Mouse (Mus musculus) testis, postnatal 10 days (tissue): ENCODE measurements around the gene Otud5.
"Not testable (repeated sequence)": the region's sequence is repeated elsewhere in the genome, so short reads cannot be mapped to it uniquely, and the experiment has no call there.

Experiments used
- DNase-seq: peaks from one replicate; pipeline ENCODE4 v3.0.0; 2021; ENCODE audit warnings: low spot score

The Otud5 gene

GRCm38 (mm10) chrX:7841163-7842162 lies at the start of gene Otud5:
Gene Otud5, plus strand, starts transcription at chrX:7841364.
- DNase-seq = peak; percentile 95

DNA sequence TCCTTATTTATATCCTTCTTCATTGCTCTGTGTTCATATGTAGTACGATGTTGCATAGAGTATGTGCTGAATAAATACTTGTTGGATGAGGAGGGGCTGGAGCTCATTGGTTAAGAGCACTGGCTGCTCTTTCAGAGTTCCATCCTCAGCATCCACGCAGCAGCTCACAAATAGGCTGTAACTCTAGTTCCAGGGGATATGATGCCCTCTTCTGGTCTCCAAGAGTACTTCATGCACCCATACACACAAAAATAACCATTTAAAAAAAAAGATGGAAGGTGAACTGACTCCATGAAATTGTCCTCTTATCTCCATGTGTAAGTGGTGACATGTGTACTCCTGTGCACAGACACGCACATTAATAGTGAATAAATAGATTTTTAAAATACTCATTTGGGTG lies 47.8 kb upstream of the Otud5 start:
- no peak for DNase-seq

GRCm38 (mm10) chrX:7795016-7795415 lies 46.1 kb upstream of the Otud5 start:
- DNase-seq = peak; percentile 66

DNA sequence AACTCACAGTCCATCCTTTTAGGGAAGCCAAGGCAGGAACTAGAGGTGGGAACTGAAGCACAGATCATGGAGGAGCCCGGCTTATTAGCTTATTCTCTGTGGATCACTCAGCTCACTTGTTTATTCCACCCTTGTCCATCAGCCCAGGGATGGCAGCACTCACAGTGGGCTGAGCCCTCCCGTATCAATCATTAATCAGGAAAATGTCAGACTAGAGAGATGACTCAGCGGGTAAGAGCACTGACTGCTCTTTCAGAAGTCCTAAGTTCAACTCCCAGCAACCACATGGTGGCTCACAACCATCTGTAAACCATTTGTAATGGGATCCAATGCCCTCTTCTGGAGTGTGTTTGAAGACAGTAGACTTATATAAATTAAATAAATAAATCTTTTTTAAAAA lies 43.8 kb upstream of the Otud5 start:
- no peak for DNase-seq

GRCm38 (mm10) chrX:7802157-7802556 lies 39.0 kb upstream of the Otud5 start:
- DNase-seq = not testable (repeated sequence)

- peak; percentile 51 for DNase-seq
These were observed 26.1 kb upstream of the Otud5 start for GRCm38 (mm10) chrX:7815016-7815415.

- DNase-seq = peak; percentile 43
These were observed 19.0 kb upstream of the Otud5 start, which contains the start of gene Kcnd1 for GRCm38 (mm10) chrX:7821865-7822779. Gene Kcnd1, plus strand, starts transcription at chrX:7822289.

DNA sequence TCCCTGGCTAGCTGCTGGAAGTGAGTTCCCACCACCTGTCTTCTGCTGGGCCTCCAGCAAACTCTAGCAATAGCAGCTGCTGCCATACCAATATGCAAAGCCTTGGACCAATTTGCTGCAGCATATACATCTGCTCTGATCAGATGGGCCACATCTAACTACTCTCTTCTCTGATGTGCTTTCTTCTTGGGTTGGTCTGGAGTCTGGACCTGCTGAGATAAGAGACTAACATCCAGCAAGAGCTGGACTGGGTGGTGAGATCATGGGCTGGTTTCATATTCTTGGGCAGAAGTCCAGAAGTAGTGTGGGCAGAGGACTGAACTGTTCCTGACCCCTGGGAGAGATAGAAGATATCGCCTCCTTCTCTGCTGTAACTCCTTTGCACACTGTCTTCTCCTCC lies 4.0 kb upstream of the Otud5 start:
- DNase-seq = no peak

DNA sequence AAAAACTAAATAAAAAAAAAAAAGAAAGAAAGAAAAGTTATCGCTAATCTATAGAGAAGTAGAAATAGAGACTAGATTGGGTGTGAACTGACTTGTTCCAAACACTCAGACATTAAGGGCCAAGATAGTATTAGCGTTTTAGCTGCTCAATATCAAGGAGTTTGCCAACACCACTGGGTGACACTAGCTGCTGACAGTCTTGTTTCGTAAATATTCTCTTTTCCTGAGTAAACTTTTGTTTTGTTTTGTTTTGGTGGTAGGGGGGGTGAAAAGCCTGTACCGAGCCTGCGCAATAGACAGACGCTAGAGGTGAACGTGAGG lies 362 bp upstream of the Otud5 start:
- no peak for DNase-seq

DNA sequence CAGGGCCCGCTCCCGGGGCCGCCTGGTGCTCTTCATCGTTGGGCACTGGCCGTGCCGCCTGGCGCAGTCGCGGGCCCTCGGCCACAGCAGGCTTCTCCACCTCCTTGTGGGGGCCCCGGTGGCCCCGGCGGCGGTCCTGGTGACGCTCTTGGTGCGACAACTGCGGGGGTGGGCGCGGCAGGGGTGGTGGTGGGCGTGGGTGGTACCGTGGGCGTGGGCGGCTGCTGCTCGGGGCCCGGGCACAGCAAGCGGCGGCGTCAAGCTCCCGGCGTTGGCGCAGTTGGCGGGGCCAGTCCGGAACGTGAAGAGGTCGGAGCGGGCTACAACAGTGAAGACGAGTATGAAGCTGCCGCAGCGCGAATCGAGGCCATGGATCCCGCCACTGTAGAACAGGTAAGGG lies 1.2 kb downstream of the Otud5 start:
- peak; percentile 62 for DNase-seq

- DNase-seq = no peak
These were observed 6.7 kb downstream of the Otud5 start for GRCm38 (mm10) chrX:7847845-7848244.

GRCm38 (mm10) chrX:7854578-7854977 lies 13.4 kb downstream of the Otud5 start:
- peak; percentile 52 for DNase-seq

DNA sequence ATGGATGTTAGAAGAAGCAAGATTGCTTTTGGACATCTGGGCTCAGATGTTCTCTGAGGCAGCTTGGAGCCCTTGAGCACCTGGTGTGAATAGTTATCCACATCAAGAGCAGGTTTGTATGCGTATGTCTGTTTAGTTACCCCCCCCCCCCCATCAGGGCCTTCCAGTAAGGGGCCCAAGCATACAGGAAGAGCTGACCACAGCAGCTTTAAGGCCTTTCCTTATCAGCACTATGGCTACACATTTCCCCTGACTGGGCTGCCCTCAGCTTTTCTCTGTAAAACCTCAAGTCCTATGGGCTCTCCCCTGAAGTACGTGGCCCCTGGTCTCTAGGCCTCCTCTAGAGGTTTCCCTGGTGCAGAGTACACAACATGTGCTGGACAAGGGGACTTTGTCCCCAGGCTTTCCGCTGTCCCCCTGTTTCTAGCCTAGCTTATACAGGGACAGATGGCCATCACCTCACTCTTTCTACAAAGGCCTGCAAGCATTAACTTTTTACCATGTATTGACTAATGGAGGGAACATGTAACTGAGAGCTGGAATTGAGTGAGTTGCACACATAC lies 18.1 kb downstream of the Otud5 start:
- no peak for DNase-seq

DNA sequence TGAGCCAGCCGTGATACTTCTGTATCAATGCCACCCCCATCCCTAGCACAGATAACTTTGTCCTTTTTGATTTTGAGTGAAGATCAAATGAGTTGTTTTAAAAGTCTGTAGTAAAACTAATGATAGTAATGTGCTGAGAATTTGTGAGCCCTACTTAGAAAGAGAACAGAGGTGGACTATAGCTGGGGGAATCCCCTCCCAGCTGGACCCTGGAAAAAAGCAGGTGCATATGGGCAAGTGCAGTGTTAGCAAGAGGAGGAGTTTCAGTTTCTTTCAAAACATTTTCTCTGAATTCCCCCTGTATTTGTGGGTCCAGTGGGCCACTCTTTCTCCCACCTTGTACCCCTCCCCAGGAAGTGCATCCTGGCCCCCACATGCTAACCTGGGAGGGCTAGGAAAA lies 22.0 kb downstream of the Otud5 start:
- no peak for DNase-seq

GRCm38 (mm10) chrX:7864551-7864950 lies 23.4 kb downstream of the Otud5 start:
- DNase-seq = no peak

DNA sequence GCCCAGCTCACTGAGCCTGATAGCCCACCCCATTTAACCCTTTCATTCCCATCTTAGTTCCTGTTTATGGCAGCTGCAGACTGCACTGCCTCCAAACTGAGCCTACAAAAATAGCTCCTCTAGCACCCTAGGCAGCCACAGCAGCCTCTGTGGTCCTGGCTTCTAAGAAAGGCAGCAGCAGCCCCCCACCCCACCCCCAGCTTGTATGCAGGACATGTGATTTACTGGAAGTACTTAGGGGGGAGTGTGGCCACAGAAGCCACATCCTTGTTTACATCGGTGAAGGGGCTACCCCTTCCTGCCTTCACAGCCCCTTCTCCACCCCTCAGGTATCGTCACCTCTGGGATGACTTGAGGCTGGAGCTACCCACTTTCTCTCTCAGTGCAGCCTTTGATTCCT lies 24.2 kb downstream of the Otud5 start:
- no peak for DNase-seq

GRCm38 (mm10) chrX:7865786-7866185 lies 24.6 kb downstream of the Otud5 start:
- no peak for DNase-seq

GRCm38 (mm10) chrX:7867141-7867540 lies 26.0 kb downstream of the Otud5 start:
- no peak for DNase-seq

- no peak for DNase-seq
These were observed 27.3 kb downstream of the Otud5 start for GRCm38 (mm10) chrX:7868506-7868905.

- DNase-seq = no peak
These were observed 28.7 kb downstream of the Otud5 start for GRCm38 (mm10) chrX:7869826-7870225.

DNA sequence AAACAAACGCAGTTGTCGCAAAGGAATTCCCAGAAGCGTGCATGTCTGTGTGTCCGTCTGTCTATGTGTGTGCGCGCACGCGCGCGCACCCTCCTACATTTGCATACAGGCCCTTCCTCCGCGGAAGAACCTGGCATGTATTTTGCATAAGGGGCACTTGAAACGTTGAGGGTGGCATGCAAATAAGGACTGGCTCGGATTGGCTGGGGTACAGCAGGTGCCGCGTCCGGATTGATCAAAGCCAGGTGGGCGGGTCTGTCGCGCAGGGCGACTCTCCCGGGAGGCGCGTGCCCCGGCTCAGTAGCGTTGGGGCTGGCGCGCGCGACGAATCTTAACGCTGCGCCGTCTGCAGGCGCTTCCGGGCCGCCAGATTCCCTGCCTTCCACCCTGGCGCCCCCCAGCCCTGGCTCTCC lies 36.8 kb downstream of the Otud5 start, which contains the start of gene Pim2:
Gene Pim2 (plus strand): TSS at position 256 of the 413 bp plus-strand sequence.
- DNase-seq = peak; percentile 78

DNA sequence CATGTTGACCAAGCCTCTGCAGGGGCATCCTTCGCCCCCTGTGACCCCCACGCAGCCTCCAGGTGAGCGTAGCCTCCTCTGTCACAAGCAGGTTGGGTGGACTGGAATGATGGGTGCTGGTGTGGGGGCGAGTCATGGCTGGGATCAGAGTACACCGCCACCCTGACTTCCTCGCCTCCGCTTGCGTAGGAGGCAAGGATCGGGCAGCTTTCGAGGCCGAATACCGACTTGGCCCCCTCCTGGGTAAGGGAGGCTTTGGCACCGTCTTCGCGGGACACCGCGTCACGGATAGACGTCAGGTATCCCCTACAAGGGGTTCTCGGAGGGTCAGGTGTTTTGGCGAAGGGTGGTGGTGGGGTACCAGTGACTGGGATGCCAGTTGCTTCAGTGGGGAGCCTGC lies 37.3 kb downstream of the Otud5 start:
- no peak for DNase-seq
